ENCODE assay signal across 8 mouse cellular contexts in the genomic region with DNA sequence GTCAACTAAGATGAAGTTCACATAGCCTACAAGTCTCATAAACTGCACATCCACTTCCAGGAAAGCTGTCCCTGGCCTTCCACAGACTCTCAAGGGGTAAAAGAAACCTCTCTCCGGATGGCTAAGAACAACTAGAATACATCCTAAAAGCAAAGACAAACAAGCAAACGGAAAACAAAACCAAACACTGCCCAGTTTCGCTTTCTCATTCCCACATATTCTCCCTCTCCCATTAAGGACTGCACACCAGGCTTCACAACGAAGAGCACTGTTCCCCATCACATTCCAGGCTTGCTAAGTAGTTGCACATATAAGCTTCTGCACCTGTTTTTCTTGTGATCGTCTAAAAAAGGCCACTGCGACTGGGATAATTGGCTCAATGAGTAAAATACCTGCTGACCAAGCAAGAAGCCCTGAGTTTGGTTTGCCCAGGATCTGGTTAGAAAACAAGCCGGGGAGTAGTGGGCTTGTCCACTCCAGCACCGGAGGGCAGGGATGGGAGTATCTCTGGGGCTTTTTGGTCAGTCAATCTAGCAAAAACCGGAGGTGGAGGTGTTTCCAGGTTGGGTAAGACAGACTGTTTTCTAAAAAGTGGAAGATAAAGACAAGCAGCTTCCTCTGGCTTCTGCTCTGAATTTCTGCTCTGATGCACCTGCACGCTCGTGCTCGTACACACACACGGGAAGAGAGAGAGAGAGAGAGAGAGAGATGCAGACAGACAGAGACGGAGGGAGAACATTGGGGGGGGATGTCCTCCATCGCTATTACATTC. TPM values are rescaled to one million over a fixed set of nuclear protein-coding genes. Genes with fewer than 3 reads are reported as not detected.
A peak's percentile ranks its signal among the peaks of the same experiment; 100 is the strongest.
DNase-seq lines count a peak whose midpoint lies in the region; ATAC-seq and TF ChIP-seq lines count a peak whose summit lies in the region.

No protein-coding gene starts in this region.

- intact Hi-C loops in gastrocnemius, postnatal 14 days (cut with DNase I; ENCODE audit: low total_unique reads) = no loop called here

- peak overlapping the region; percentile 94 for H3K4me3 ChIP-seq in ES-E14 (ENCODE audit: insufficient read depth in 1 of 2, low read depth in 1 of 2, low read length in 2 of 2, poor library complexity in 1 of 2, severe bottlenecking in 1 of 2)
- H3K4me3 ChIP-seq in forebrain, embryonic 14.5 days (ENCODE audit: low read depth, low read length) = peak overlapping the region; percentile 81
- H3K4me3 ChIP-seq in liver, embryonic 13.5 days (replicated peaks) = peak overlapping the region; percentile 87
- peak overlapping the region; percentile 93 for H3K4me3 ChIP-seq in stomach, embryonic 15.5 days (replicated peaks)

- H3K4me2 ChIP-seq in forebrain, embryonic 14.5 days (ENCODE audit: low read length) = peak overlapping the region; percentile 74
- peak overlapping the region; percentile 74 for H3K4me2 ChIP-seq in liver, embryonic 13.5 days
- H3K4me2 ChIP-seq in stomach, embryonic 15.5 days = peak overlapping the region; percentile 86

- no peaks in the 10 kb centered on the region for H3K27me3 ChIP-seq in forebrain, embryonic 14.5 days (replicated peaks; ENCODE audit: control insufficient read depth, insufficient read depth, low read length)
- no peaks in the 10 kb centered on the region for H3K27me3 ChIP-seq in liver, embryonic 13.5 days
- H3K27me3 ChIP-seq in stomach, embryonic 15.5 days (replicated peaks) = no peaks in the 10 kb centered on the region

- no peaks in the 10 kb centered on the region for H3K9me3 ChIP-seq in ES-E14 (ENCODE audit: control insufficient read depth, insufficient read depth, low read depth, low read length)
- no peaks in the 10 kb centered on the region for H3K9me3 ChIP-seq in forebrain, embryonic 14.5 days (replicated peaks; ENCODE audit: control insufficient read depth, low read length)
- no peaks in the 10 kb centered on the region for H3K9me3 ChIP-seq in liver, embryonic 13.5 days (replicated peaks)
- no peaks in the 10 kb centered on the region for H3K9me3 ChIP-seq in stomach, embryonic 15.5 days

- no peaks in the 10 kb centered on the region for H3K4me1 ChIP-seq in ES-E14 (ENCODE audit: control insufficient read depth in 2 of 2, insufficient read depth in 2 of 2, low read length in 2 of 2, poor library complexity in 1 of 2)
- H3K4me1 ChIP-seq in forebrain, embryonic 14.5 days (ENCODE audit: control insufficient read depth, insufficient read depth, low read length) = peaks cover 11% of the 10 kb centered on the region
- peaks cover 50% of the 10 kb centered on the region for H3K4me1 ChIP-seq in liver, embryonic 13.5 days (replicated peaks)
- peaks cover 15% of the 10 kb centered on the region for H3K4me1 ChIP-seq in stomach, embryonic 15.5 days

- no peak overlapping the region for H3K27ac ChIP-seq in ES-E14 (ENCODE audit: insufficient read depth, low read depth, low read length, poor library complexity, severe bottlenecking)
- no peak overlapping the region for H3K27ac ChIP-seq in forebrain, embryonic 14.5 days (ENCODE audit: low read depth, low read length)
- H3K27ac ChIP-seq in liver, embryonic 13.5 days = peak overlapping the region; percentile 89
- H3K27ac ChIP-seq in stomach, embryonic 15.5 days = no peak overlapping the region

- DNase-seq in heart, adult 11 months = peak; percentile 76
- DNase-seq in heart, adult 18-20 months = no peak
- no peak for DNase-seq in ES-E14 (ENCODE audit: low read depth, low spot score)
- no peak for DNase-seq in forebrain, embryonic 14.5 days (ENCODE audit: low spot score)
- peak; percentile 8 for DNase-seq in liver, embryonic 13.5 days
- DNase-seq in left cerebral cortex, adult 9 months (ENCODE audit: low spot score in 2 of 2) = no peak
- DNase-seq in gastrocnemius, postnatal 14 days = no peak

- WGBS in forebrain, embryonic 14.5 days = 25% methylated on average over 15 of the region's 15 CpGs
- WGBS in liver, embryonic 13.5 days (ENCODE audit: insufficient replicate concordance) = 11% methylated on average over 15 of the region's 15 CpGs
- 19% methylated on average over 15 of the region's 15 CpGs for WGBS in stomach, embryonic 15.5 days

- no peaks in the 10 kb centered on the region; the same call in 1 of the 2 replicates for H3K36me3 ChIP-seq in ES-E14 (ENCODE audit: control insufficient read depth, insufficient read depth, low read length, poor library complexity, severe bottlenecking)
- peaks cover 19% of the 10 kb centered on the region for H3K36me3 ChIP-seq in forebrain, embryonic 14.5 days (ENCODE audit: control insufficient read depth, insufficient read depth, low read length)
- H3K36me3 ChIP-seq in liver, embryonic 13.5 days = peaks cover 30% of the 10 kb centered on the region
- H3K36me3 ChIP-seq in stomach, embryonic 15.5 days = peaks cover 6% of the 10 kb centered on the region

- ATAC-seq in forebrain, embryonic 14.5 days = no peak
- peak; percentile 16; the same call in 1 of the 2 replicates for ATAC-seq in liver, embryonic 13.5 days (ENCODE audit: low read depth)
- ATAC-seq in stomach, embryonic 15.5 days (ENCODE audit: insufficient read depth, low FRiP score, low read depth) = no peak

- in situ Hi-C loops in ES-E14 (cut with MboI; ENCODE audit: low sequenced_read_pairs in 2 of 2, unreplicated experiment in 2 of 2) = no loop called here

- peak overlapping the region; percentile 96 for H3K9ac ChIP-seq in ES-E14 (ENCODE audit: insufficient read depth, low read depth, low read length, poor library complexity, severe bottlenecking)
- H3K9ac ChIP-seq in forebrain, embryonic 14.5 days (ENCODE audit: low read length) = peak overlapping the region; percentile 86
- H3K9ac ChIP-seq in liver, embryonic 13.5 days = peak overlapping the region; percentile 88
- peak overlapping the region; percentile 74 for H3K9ac ChIP-seq in stomach, embryonic 15.5 days

TF ChIP-seq in ES-E14, 5 proteins besides CTCF, POLR2A, EP300 and RAD21:
- TF ChIP-seq HCFC1 (IDR thresholded peaks at IDR 0.05; ENCODE audit: borderline replicate concordance, insufficient read depth, low read length) (no peak), CHD2 (IDR thresholded peaks at IDR 0.05; ENCODE audit: low read depth, low read length) (no peak), ZNF384 (IDR thresholded peaks at IDR 0.05; ENCODE audit: low read depth, low read length) (no peak), MAFK (IDR thresholded peaks at IDR 0.05; ENCODE audit: insufficient read depth, low read depth, low read length) (no peak), ZC3H11A (IDR thresholded peaks at IDR 0.05; ENCODE audit: borderline replicate concordance, low read depth, low read length) (no peak)
TF ChIP-seq in ES-E14: peak in this region for 0.

RNA-seq across cellular contexts. Expression of gene Fcf1, which starts 0.9 kb away (rescaled TPM):
- 10 to 100 TPM; 38.0 to 46.1 TPM for total RNA-seq in heart, adult 18-20 months (2021)
- 156 and 161 TPM in 2 replicates for total RNA-seq in ES-E14 (2012; rRNA removed)
- 128 and 147 TPM in 2 replicates for polyA plus RNA-seq in forebrain, embryonic 14.5 days (2014; fragmentation: Nextera tagmentation; extraction: Ambion mirVana)
- polyA plus RNA-seq in liver, embryonic 13.5 days (2015; fragmentation: Nextera tagmentation; extraction: Ambion mirVana) = 132 and 134 TPM in 2 replicates
- 132 and 140 TPM in 2 replicates for polyA plus RNA-seq in stomach, embryonic 15.5 days (2015; fragmentation: Nextera tagmentation; extraction: Ambion mirVana)
- 10 to 100 TPM; 25.2 to 25.3 TPM for total RNA-seq in gastrocnemius, postnatal 14 days (2021)

RNA-seq across cellular contexts. Expression of gene Arel1, which starts 0.9 kb away (rescaled TPM):
- total RNA-seq in heart, adult 18-20 months (2021) = 10 to 100 TPM; 40.8 to 50.3 TPM
- 31.3 and 35.8 TPM in 2 replicates for total RNA-seq in ES-E14 (2012; rRNA removed)
- 31.4 and 37.5 TPM in 2 replicates for polyA plus RNA-seq in forebrain, embryonic 14.5 days (2014; fragmentation: Nextera tagmentation; extraction: Ambion mirVana)
- polyA plus RNA-seq in liver, embryonic 13.5 days (2015; fragmentation: Nextera tagmentation; extraction: Ambion mirVana) = 13.3 and 16.9 TPM in 2 replicates
- 10.8 and 11.8 TPM in 2 replicates for polyA plus RNA-seq in stomach, embryonic 15.5 days (2015; fragmentation: Nextera tagmentation; extraction: Ambion mirVana)
- 10 to 100 TPM; 15.7 to 17.4 TPM for total RNA-seq in gastrocnemius, postnatal 14 days (2021)

RNA-seq across cellular contexts. Expression of gene Ylpm1, which starts 26.3 kb away (rescaled TPM):
- total RNA-seq in heart, adult 18-20 months (2021) = 10 to 100 TPM; 27.0 to 29.4 TPM
- 33.4 and 38.8 TPM in 2 replicates for total RNA-seq in ES-E14 (2012; rRNA removed)
- 32.4 and 33.2 TPM in 2 replicates for polyA plus RNA-seq in forebrain, embryonic 14.5 days (2014; fragmentation: Nextera tagmentation; extraction: Ambion mirVana)
- 9.2 TPM in 2 replicates for polyA plus RNA-seq in liver, embryonic 13.5 days (2015; fragmentation: Nextera tagmentation; extraction: Ambion mirVana)
- 25.7 and 26.1 TPM in 2 replicates for polyA plus RNA-seq in stomach, embryonic 15.5 days (2015; fragmentation: Nextera tagmentation; extraction: Ambion mirVana)
- total RNA-seq in gastrocnemius, postnatal 14 days (2021) = 10 to 100 TPM; 15.4 to 17.5 TPM

Comparison
In these comparisons a context has a peak if more than half of its experiments do, and no peak if none do; other contexts are left out.
1. DNase-seq: peak in heart, adult 11 months (single experiment) and liver, embryonic 13.5 days (single experiment); none in heart, adult 18-20 months (0 of 2), ES-E14 (single experiment), forebrain, embryonic 14.5 days (single experiment), left cerebral cortex, adult 9 months (0 of 2) and gastrocnemius, postnatal 14 days (single experiment).
2. Peak in every context shown above with its lines, with median percentiles within 50 percentile points of each other: H3K4me3 ChIP-seq, H3K9ac ChIP-seq and H3K4me2 ChIP-seq.